Mouse (Mus musculus) C2C12 (cell line): ENCODE results near the gene Rdm1. TPM values are rescaled to one million over a fixed set of nuclear protein-coding genes. Genes with fewer than 3 reads are reported as not detected.

Source experiments
- H3K27me3 ChIP-seq: one replicate; pipeline ENCODE4 v1.6.1; 2011; ENCODE audit not compliant: control insufficient read depth, insufficient read depth, insufficient read length
- H3K36me3 ChIP-seq: one replicate; pipeline ENCODE4 v1.6.1; 2011; ENCODE audit not compliant: control insufficient read depth, insufficient read depth
- H3K4me3 ChIP-seq: one replicate; pipeline ENCODE4 v1.5.1; 2011; ENCODE audit warnings: mild to moderate bottlenecking, control low read depth; ENCODE audit not compliant: poor library complexity, insufficient read depth, severe bottlenecking
- H3K79me2 ChIP-seq: one replicate; pipeline ENCODE4 v1.6.1; 2011; ENCODE audit not compliant: control insufficient read depth, insufficient read depth
- H3K79me3 ChIP-seq: one replicate; pipeline ENCODE4 v1.6.1; 2011; ENCODE audit warnings: low read depth, control low read depth
- H3ac ChIP-seq: one replicate; pipeline ENCODE3; 2011; ENCODE audit warnings: low read depth; ENCODE audit not compliant: control insufficient read depth, insufficient read length
- CEBPB ChIP-seq: IDR thresholded peaks from one replicate; pipeline ENCODE4 v1.6.1; 2011; ENCODE audit warnings: low read depth, mild to moderate bottlenecking, control low read depth, moderate library complexity
- CTCF ChIP-seq: IDR thresholded peaks from one replicate; pipeline ENCODE4 v1.5.1; 2011; ENCODE audit not compliant: control insufficient read depth, insufficient read depth, insufficient read length
- FOSL1 ChIP-seq: IDR thresholded peaks from one replicate; pipeline ENCODE4 v1.8.0; 2011; ENCODE audit warnings: mild to moderate bottlenecking, low read length; ENCODE audit not compliant: poor library complexity, insufficient read depth, severe bottlenecking
- MAX ChIP-seq: IDR thresholded peaks from one replicate; pipeline ENCODE4 v1.6.1; 2011; ENCODE audit warnings: mild to moderate bottlenecking, control low read depth
- MYOD1 ChIP-seq: IDR thresholded peaks from one replicate; pipeline ENCODE4 v1.6.1; 2011; ENCODE audit warnings: low read depth; ENCODE audit not compliant: control insufficient read depth, insufficient read length
- MYOG ChIP-seq: IDR thresholded peaks from one replicate; pipeline ENCODE4 v1.6.1; 2011; ENCODE audit not compliant: control insufficient read depth, insufficient read length; ENCODE audit errors: extremely low read depth
- USF1 ChIP-seq: IDR thresholded peaks from one replicate; pipeline ENCODE4 v1.6.1; 2011; ENCODE audit warnings: low read depth, mild to moderate bottlenecking, control low read depth, moderate library complexity
- polyA plus RNA-seq: library from polyadenylated mRNA; unstranded; fragments of >200 nt; fragmentation: generic; extraction: Trizol; gene quantifications from one replicate; pipeline ENCODE4 v1.2.1, GENCODE M21; 2012; ENCODE audit warnings: missing spikeins

Gene Rdm1
- polyA plus RNA-seq, 1 experiment, result 9.5 TPM

GRCm38 (mm10) chr11:101679907-101680306 lies 52.9 kb downstream of the Rdm1 start:
- Histone ChIP-seq H3K36me3 (no peaks in the 10 kb centered on the region), H3K27me3 (no peaks in the 10 kb centered on the region), H3K79me3 (no peaks in the 10 kb centered on the region), H3K4me3 (no peak overlapping the region), H3K79me2 (no peaks in the 10 kb centered on the region), H3ac (no peak overlapping the region)
- TF ChIP-seq CEBPB (no peak), FOSL1 (no peak), MYOG (no peak), MYOD1 (no peak), MAX (no peak)

GRCm38 (mm10) chr11:101680634-101681325 lies 53.8 kb downstream of the Rdm1 start:
- Histone ChIP-seq H3K27me3 (no peaks in the 10 kb centered on the region), H3ac (no peak overlapping the region), H3K36me3 (no peaks in the 10 kb centered on the region), H3K79me2 (no peaks in the 10 kb centered on the region), H3K4me3 (no peak overlapping the region), H3K79me3 (no peaks in the 10 kb centered on the region)
- TF ChIP-seq MYOG, result no peak
- no peak for TF ChIP-seq FOSL1
- TF ChIP-seq CEBPB, result no peak
- no peak for TF ChIP-seq MYOD1
- TF ChIP-seq CTCF, result no peak
- no peak for TF ChIP-seq USF1
- no peak for TF ChIP-seq MAX

- Histone ChIP-seq H3ac (no peak overlapping the region), H3K4me3 (no peak overlapping the region), H3K36me3 (no peaks in the 10 kb centered on the region), H3K27me3 (no peaks in the 10 kb centered on the region), H3K79me3 (no peaks in the 10 kb centered on the region), H3K79me2 (no peaks in the 10 kb centered on the region)
- TF ChIP-seq MYOG (no peak), CEBPB (no peak), FOSL1 (no peak), USF1 (no peak), CTCF (no peak), MYOD1 (no peak), MAX (no peak)
Measured at GRCm38 (mm10) chr11:101681968-101682367, 55.0 kb downstream of the Rdm1 start.

GRCm38 (mm10) chr11:101682410-101682960 lies 55.5 kb downstream of the Rdm1 start:
- Histone ChIP-seq H3K4me3 (no peak overlapping the region), H3K79me3 (no peaks in the 10 kb centered on the region), H3ac (no peak overlapping the region), H3K79me2 (no peaks in the 10 kb centered on the region), H3K27me3 (no peaks in the 10 kb centered on the region), H3K36me3 (no peaks in the 10 kb centered on the region)
- TF ChIP-seq MYOD1, result no peak
- no peak for TF ChIP-seq MAX
- no peak for TF ChIP-seq USF1
- no peak for TF ChIP-seq MYOG

Other genes starting within 250 kb of the Rdm1 start
- 50.6 TPM for gene Aarsd1, start 209.6 kb upstream of the Rdm1 start, polyA plus RNA-seq
- gene Gm27029, start 202.4 kb upstream of the Rdm1 start, polyA plus RNA-seq, result 5.2 TPM
- gene Rundc1, start 202.1 kb upstream of the Rdm1 start, polyA plus RNA-seq, result 10.4 TPM
- gene Ptges3l, start 201.9 kb upstream of the Rdm1 start, polyA plus RNA-seq, result 19.2 TPM
- 2,812 TPM for gene Rpl27, start 184.9 kb upstream of the Rdm1 start, polyA plus RNA-seq
- 23.4 TPM for gene Ifi35, start 178.8 kb upstream of the Rdm1 start, polyA plus RNA-seq
- gene Rnd2, start 162.2 kb upstream of the Rdm1 start, polyA plus RNA-seq, result 19.2 TPM
- gene Vat1, start 161.0 kb upstream of the Rdm1 start, polyA plus RNA-seq, result 306 TPM
- gene Brca1, start 75.2 kb upstream of the Rdm1 start, polyA plus RNA-seq, result 5.2 TPM
- gene Nbr1, start 75.0 kb upstream of the Rdm1 start, polyA plus RNA-seq, result 15.7 TPM
- 1.0 TPM for gene Tmem106a, start 45.0 kb upstream of the Rdm1 start, polyA plus RNA-seq
- not detected for gene Gm11634, start 27.9 kb upstream of the Rdm1 start, polyA plus RNA-seq
- gene Arl4d, start 38.3 kb downstream of the Rdm1 start, polyA plus RNA-seq, result 2.5 TPM
- 17.1 TPM for gene Dhx8, start 105.7 kb downstream of the Rdm1 start, polyA plus RNA-seq
- gene Etv4, start 158.2 kb downstream of the Rdm1 start, polyA plus RNA-seq, result 67.5 TPM